Mouse (Mus musculus) cerebellum, adult 2 months (tissue): ENCODE measurements around the gene Pxylp1.
"Not testable (repeated sequence)": the region's sequence is repeated elsewhere in the genome, so short reads cannot be mapped to it uniquely, and the experiment has no call there.

Experiments used
- CTCF ChIP-seq: fragments of 200-500 bp; IDR thresholded peaks from 2 replicates; pipeline ENCODE4 v1.5.1; 2011; ENCODE audit warnings: low read depth, mild to moderate bottlenecking, control low read depth, low read length, moderate library complexity, borderline replicate concordance; ENCODE audit not compliant: insufficient read depth
- POLR2A ChIP-seq: fragments of 200-500 bp; IDR thresholded peaks from 2 replicates; pipeline ENCODE4 v1.6.1; 2011; ENCODE audit warnings: low read length, control low read depth, borderline replicate concordance; ENCODE audit not compliant: insufficient read depth

DNA sequence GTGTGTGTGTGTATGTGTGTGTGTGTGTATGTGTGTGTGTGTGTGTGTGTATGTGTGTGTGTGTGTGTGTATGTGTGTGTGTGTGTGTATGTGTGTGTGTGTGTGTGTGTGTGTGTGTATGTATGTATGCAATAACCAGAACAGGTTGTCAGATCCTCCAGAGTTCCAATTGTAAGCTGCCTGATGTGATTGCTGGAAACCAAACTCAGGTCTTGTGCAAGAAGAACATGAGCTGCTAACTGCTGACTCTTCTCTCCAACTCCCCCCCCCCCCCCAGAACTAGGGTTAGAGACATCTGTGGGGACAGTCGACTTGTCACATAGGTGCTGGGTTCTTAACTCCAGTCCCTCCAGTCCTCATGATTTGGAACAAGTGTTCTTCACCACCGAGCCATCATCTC is 44.0 kb upstream of the Pxylp1 start:
- not testable (repeated sequence) for TF ChIP-seq CTCF, POLR2A
